Mouse (Mus musculus): ENCODE results near the gene Cbx5. TPM values are rescaled to one million over a fixed set of nuclear protein-coding genes. Genes with fewer than 3 reads are reported as not detected.
A peak's percentile ranks its signal among the peaks of the same experiment; 100 is the strongest.

The Cbx5 gene
- polyA plus RNA-seq, 1 experiment, result 23.9 TPM

- no peak for DNase-seq (ENCODE audit: low spot score)
Observed at GRCm38 (mm10) chr15:103173251-103173650, 66.4 kb downstream of the Cbx5 start.

GRCm38 (mm10) chr15:103172537-103172936, 67.1 kb downstream of the Cbx5 start:
- no peak for DNase-seq (ENCODE audit: low spot score)

GRCm38 (mm10) chr15:103171276-103171675, 68.3 kb downstream of the Cbx5 start:
- no peak for DNase-seq (ENCODE audit: low spot score)

- no peak for DNase-seq (ENCODE audit: low spot score)
Observed at GRCm38 (mm10) chr15:103170316-103170679, 69.3 kb downstream of the Cbx5 start.

GRCm38 (mm10) chr15:103169612-103170315, 69.9 kb downstream of the Cbx5 start:
- DNase-seq (ENCODE audit: low spot score), result no peak

GRCm38 (mm10) chr15:103168801-103169611, 70.6 kb downstream of the Cbx5 start:
- DNase-seq (ENCODE audit: low spot score), result no peak

- no peak for DNase-seq (ENCODE audit: low spot score)
Observed at GRCm38 (mm10) chr15:103167786-103168185, 71.8 kb downstream of the Cbx5 start.

- DNase-seq (ENCODE audit: low spot score), result no peak
Observed at GRCm38 (mm10) chr15:103167042-103167615, 72.5 kb downstream of the Cbx5 start, which contains the start of gene Smug1. Gene Smug1, minus strand, starts transcription at chr15:103167092.

- DNase-seq (ENCODE audit: low spot score), result no peak
Observed at GRCm38 (mm10) chr15:103165924-103166323, 73.7 kb downstream of the Cbx5 start.

- peak; percentile 70 for DNase-seq (ENCODE audit: low spot score)
Observed at GRCm38 (mm10) chr15:103165379-103165778, 74.2 kb downstream of the Cbx5 start.

GRCm38 (mm10) chr15:103163182-103163919, 76.3 kb downstream of the Cbx5 start:
- DNase-seq (ENCODE audit: low spot score), result peak; percentile 64

GRCm38 (mm10) chr15:103157585-103157984, 82.0 kb downstream of the Cbx5 start:
- no peak for DNase-seq (ENCODE audit: low spot score)

GRCm38 (mm10) chr15:103156890-103157289, 82.7 kb downstream of the Cbx5 start:
- DNase-seq (ENCODE audit: low spot score), result no peak

GRCm38 (mm10) chr15:103155366-103156321, 84.0 kb downstream of the Cbx5 start:
- no peak for DNase-seq (ENCODE audit: low spot score)

- DNase-seq (ENCODE audit: low spot score), result no peak
Observed at GRCm38 (mm10) chr15:103152890-103153610, 86.6 kb downstream of the Cbx5 start.

GRCm38 (mm10) chr15:103152371-103152770, 87.2 kb downstream of the Cbx5 start:
- DNase-seq (ENCODE audit: low spot score), result no peak

GRCm38 (mm10) chr15:103147779-103148178, 91.8 kb downstream of the Cbx5 start:
- no peak for DNase-seq (ENCODE audit: low spot score)

- DNase-seq (ENCODE audit: low spot score), result no peak
Observed at GRCm38 (mm10) chr15:103147422-103147690, 92.3 kb downstream of the Cbx5 start.

- DNase-seq (ENCODE audit: low spot score), result no peak
Observed at GRCm38 (mm10) chr15:103146627-103147421, 92.8 kb downstream of the Cbx5 start.
